Mouse (Mus musculus): ENCODE results near the gene Acvr1b.

Gene Acvr1b

DNA sequence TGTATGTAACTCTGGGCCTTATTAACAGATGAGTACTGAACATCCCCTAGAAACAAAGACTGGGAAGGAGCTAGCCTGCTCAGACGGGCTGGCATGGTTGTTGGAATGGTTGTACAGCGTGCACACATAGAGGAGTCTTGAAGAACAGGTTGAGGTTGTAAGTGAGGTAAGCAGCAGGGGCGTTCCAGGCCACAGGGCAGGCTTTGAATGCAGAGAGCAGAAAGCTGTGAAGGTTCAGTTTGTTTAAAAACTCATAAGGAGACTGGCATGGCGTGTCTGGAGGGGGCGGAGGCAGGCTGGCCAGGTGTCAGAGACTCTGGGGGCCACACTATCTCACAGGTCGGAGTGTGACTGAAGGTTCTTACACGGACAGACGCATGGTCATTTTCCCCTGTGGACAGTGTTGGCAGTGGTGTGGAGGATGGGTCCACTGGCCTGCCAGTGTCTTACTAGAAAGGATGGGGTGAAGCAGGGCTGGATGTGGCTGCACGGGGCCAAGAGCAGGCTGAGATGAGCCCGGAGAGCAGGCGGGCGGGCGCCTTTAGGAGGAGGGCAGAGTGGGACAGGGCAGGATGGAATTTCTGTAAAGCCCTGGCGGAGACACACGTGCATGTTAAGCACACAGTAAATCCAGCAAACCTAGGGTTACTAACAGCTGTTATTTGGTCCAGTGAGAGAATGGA is 23.8 kb downstream of the Acvr1b start:
- DNase-seq (ENCODE audit: low spot score), result no peak

DNA sequence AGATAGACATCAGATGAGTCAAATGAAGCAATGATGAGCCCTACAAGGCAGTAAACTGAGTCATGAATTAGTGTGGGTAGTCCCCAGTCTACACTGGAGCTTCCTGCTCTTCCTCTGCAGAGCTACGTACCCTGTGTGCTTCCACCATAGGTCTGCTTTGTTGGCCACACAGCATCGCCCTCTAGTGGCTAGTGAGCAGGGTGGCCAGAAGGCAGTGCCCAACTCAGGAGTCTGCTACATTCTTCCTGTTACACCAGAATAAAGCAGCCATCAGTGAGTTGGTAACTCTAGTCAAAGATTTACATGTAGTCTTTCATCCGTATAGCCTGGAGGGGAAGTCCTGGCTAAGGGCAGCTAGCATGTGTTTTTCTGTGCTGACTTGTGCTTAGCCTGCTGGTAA is 24.4 kb downstream of the Acvr1b start:
- peak; percentile 77 for DNase-seq (ENCODE audit: low spot score)

DNA sequence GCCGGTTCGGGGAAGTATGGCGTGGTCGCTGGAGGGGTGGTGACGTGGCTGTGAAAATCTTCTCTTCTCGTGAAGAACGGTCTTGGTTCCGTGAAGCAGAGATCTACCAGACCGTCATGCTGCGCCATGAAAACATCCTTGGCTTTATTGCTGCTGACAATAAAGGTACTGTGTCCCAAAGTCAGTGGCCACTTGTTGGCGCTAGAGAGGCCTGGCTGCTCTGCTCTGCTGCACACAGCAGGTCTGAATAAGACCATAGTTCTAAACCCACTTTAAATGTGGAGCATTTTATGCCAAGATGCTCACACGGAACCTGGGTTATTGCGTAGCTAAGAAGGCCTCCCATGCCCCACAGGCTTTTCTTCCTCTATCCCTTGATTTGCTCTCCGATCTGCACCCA is 25.0 kb downstream of the Acvr1b start:
- DNase-seq (ENCODE audit: low spot score), result no peak

DNA sequence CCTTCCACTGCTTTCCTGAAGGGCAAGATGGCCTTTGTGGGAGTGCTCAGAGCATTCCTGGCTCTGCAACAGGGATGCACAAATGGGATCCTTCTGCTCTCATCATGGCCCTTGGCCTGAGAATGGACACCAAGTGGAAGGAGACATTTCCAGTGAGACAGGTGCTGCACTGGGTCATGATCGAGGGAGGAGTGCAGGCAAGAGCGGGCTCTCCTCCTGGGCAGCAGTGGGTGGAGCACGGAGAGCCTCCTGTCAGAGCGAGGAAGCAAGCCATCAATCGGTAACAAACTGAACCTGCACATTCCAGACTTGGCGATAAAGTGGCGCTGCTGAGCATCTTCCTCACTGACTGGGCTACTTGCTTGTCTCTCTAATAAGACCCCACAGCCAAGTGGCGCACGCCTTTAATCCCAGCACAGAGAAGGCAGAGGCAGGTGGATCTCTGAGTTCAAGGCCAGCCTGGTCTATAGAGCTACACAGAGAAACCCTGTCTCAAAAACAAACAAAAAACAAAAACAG is 27.0 kb downstream of the Acvr1b start:
- DNase-seq (ENCODE audit: low spot score), result no peak

DNA sequence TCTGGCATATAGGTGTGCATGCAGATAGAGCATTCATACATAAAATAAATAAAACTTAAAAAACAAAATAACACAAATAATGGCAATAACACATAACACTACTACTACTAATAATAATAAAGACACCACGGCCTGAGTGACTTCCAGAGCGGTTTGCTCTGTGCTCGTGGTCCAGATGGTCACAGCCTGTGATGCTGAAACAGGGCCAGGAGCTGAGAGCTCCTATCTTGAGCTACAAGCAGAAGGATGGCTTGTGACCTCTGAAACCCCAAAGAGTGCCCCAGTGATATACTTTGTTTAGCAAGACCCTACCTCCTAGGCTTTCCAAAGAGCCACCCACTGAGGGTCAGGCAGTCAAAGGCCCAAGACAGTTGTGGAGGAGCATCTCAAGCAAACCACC is 27.5 kb downstream of the Acvr1b start:
- DNase-seq (ENCODE audit: low spot score), result no peak

DNA sequence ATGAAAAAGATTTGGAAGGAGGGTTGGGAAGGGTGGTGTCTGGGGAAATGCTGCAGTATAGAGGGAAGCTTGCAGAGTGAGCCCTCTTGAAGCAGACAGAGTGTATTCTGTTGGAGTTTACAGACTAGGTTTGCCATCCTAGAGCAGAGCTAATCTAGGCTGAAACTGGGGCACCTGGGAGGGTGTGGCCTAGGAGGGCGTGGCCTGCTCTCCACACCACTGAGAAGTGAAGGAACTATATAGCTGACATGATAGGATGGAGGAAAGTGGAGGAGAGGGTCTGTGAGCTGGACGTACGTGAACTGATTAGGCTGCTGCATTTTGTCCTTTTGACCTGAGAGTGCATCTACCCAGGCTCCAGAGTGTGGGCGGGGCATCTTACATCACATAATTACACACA is 29.8 kb downstream of the Acvr1b start:
- no peak for DNase-seq (ENCODE audit: low spot score)

DNA sequence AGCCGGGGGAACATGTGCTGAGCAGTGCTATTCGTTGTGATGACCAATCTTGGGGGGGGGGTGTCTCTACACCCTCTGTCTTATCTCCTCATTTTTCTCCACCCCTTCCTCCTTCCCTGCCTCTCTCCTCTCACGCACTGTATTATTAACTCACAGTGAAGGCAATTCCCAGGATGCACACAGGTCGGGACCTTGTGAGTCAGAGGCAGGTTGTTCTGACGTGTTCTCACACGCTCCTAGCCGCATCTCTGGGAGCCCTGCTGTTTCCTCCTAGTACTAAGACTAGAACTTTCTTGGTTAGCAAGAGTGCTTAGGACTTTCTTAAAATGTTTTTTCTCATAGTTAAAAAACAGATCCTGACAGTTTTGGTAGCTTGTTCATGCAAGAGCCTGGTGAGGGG is 30.9 kb downstream of the Acvr1b start:
- no peak for DNase-seq (ENCODE audit: low spot score)

DNA sequence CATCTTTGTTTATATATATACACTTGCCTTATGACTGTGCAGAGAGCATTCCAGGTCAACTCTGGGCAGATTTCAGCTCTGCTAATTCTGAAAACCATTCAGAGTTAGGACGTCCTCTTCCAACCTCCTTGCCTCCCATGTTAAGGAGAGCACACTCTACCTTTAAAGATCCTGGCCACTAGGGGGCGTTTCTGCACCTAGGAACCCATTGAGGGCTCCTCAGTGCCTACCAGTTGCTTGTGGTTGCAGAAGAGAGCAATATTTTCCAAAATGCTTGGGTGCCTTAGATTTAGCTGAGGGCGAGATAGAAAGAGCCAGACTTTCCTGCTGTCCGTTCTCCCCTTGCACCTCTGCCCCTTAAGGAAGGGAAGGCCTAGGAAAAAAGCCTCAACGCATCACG is 36.4 kb downstream of the Acvr1b start:
- DNase-seq (ENCODE audit: low spot score), result peak; percentile 70

DNA sequence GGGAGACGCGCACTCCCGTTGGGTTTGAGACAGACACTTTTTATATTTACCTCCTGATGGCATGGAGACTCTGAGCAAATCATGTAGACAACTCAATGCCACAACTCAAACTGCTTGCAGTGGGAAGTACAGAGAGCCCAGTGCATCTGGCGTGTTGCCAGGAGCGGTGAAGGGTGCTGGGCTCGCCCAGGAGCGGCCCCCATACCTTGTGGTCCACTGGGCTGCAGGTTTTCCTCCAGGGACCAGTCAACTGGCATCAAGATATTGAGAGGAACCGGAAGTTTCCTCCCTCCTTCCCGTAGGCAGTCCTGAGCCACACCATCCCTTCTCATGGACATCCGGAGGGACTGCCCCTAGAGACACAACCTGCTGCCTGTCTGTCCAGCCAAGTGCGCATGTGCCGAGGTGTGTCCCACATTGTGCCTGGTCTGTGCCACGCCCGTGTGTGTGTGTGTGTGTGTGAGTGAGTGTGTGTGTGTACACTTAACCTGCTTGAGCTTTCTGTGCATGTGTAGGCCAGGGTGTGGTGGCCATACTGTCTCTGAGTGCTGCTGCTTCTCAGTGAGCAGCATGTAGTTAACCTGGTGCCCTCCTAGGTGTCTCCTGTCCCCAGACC is 37.2 kb downstream of the Acvr1b start:
- no peak for DNase-seq (ENCODE audit: low spot score)

DNA sequence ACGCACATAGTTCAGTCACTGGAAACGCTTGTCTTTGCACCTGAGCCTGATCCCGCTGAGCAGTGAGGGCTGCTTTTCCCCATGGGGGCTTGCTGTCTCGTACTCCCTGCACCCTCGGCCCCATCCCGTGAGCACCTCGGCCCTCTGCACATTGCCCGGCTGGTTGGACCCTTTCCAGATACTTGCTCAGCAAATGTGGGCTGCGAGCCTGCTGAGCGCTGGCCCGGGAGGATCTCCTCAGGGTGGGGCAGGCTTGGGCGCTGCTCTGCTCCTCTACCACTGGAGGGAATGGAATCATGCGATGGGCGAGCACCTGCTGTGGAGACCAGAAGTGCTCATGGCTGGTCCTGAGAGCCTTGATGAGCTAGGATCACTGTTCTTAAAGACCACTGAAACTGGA is 38.6 kb downstream of the Acvr1b start:
- DNase-seq (ENCODE audit: low spot score), result no peak

DNA sequence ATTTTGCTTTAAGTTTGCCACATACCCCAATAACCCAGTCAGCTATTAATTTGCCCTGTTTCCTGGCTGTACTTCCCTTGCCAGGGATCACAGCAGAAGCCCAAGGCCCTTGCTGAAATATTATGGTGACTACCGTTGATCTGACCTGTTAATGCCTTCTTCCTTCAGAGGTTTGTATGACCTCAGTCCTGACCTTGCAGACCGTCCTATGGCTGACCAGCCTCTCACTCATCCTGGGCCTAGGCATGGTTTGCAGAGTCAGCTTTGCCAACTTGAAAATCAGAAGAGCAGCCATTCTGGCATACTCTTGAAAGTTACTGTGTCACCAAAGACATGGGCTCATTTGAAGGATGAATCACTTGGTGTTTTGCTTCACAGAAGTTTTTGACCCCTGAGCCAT is 41.3 kb downstream of the Acvr1b start:
- DNase-seq (ENCODE audit: low spot score), result no peak

DNA sequence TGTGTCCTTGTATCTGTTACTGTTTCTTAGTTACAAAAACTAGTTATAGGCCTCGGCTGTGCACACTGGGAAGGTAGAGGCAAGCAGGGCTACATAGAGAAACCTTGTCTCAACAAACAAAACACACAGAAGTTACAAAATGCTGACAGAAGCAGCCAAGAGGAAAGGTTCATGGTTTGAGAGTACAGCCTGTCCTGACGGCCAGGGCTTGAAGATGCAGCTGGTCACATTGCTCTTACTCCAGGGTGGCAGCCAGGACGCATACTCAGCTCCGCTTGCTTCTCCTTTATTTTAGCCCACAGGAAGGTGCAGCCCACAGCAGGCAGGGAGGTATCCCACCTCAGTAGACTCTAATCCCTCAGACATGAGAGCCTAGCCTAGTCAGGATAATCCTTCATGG is 42.2 kb downstream of the Acvr1b start:
- DNase-seq (ENCODE audit: low spot score), result no peak

DNA sequence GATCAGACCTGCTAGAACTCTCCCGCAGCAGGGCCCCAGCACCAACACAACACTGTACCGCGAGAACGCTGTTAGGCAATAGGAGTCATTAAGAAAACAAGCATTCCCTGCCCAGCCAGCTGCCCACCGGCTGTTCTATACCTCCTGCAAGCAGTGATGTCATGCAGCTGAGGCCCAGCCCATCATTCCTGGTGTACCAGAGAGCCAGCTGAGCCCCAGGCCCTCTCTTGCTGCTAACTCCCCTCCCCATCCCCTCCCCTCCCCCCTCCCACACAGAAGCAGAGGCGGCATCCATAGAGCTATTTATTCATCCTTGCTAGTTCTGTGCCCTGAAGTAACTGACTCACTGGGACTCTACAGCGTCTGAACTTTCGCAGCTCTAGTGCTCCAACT is 47.0 kb downstream of the Acvr1b start:
- DNase-seq (ENCODE audit: low spot score), result no peak

DNA sequence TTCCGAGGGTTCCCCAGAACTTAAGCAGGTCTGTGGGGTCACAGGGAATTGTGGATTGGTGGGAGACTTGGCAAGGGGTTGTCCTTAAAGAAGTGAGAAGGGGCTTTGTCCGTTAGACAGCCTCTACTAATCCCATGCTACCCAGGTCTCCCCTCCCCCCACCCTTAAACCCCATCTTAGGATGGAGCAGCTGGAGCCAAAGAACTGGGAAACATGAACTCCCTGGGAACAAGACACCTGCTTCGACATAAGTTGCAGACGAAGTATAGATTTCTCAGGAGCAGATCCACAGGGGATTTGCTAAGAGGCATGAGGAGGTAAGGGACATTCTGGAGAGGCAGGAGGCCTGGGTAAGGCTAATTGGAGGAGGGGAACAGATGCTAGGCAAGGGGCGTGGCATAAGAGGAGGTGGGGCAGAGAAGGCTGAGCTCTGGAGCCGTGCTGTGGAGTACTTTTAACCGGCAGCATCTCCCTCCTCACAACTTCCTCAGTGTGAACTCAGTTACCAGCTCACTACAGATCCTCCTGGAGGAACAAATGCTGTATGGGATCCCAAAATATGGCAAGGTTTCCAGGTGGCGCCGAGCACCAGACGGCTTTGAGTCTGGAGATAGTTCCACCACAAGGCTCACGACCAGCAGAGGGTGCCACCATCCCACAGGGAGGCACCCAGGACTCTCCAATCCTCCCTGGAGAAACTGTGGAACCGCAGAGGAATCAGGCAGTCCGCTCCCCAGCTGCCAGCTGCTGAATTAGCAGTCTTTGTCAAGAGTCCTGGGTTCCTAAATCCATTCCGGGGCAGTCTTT is 47.6 kb downstream of the Acvr1b start:
- peak; percentile 93 for DNase-seq (ENCODE audit: low spot score)

DNA sequence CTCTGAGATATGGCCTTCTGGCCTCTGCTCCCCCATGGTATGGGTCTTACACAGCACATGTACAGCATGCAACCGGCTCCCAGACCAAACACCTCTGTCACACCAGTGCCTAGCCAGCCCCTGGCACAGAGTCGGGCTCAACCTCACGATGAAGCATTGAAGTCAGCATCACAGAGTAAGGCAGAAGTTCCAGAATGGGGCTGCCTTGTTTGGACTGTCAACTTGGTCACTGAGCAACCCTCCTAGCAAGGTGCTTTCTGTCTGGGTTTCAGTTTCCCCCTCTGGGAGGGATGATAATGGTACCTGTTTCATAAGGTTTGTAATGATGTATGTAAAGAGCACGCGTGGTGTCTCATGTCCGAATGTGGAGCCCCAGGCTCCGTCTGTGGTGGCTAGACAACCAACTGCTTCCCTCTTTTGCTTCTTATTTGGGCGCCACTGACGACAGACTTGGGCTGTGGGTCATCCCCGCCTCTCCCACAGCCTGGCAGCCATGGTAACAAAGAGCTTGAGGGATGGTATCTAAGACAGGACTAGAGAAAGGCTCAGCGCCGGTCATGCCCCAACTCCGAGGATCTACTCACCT is 49.1 kb downstream of the Acvr1b start:
- DNase-seq (ENCODE audit: low spot score), result no peak

DNA sequence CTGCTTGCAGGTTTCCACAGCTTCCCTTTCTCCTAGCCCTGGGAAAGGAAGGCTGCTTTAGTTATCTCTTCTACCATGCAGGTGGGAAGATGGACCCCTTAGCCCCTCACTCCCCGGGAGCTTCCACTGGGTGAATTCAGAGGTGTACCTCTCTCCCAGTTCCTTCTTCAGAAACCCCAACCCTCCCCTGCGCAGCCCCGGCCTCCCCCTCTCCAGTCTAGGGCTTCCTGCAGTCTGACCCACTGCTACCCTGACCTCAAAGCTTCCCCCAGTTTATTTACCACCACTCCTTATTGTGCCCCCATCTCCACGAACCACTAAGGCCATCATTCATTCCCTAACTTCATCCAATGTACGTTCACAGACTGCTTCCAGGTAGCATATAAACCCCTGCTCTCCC is 49.7 kb downstream of the Acvr1b start:
- DNase-seq (ENCODE audit: low spot score), result no peak

DNA sequence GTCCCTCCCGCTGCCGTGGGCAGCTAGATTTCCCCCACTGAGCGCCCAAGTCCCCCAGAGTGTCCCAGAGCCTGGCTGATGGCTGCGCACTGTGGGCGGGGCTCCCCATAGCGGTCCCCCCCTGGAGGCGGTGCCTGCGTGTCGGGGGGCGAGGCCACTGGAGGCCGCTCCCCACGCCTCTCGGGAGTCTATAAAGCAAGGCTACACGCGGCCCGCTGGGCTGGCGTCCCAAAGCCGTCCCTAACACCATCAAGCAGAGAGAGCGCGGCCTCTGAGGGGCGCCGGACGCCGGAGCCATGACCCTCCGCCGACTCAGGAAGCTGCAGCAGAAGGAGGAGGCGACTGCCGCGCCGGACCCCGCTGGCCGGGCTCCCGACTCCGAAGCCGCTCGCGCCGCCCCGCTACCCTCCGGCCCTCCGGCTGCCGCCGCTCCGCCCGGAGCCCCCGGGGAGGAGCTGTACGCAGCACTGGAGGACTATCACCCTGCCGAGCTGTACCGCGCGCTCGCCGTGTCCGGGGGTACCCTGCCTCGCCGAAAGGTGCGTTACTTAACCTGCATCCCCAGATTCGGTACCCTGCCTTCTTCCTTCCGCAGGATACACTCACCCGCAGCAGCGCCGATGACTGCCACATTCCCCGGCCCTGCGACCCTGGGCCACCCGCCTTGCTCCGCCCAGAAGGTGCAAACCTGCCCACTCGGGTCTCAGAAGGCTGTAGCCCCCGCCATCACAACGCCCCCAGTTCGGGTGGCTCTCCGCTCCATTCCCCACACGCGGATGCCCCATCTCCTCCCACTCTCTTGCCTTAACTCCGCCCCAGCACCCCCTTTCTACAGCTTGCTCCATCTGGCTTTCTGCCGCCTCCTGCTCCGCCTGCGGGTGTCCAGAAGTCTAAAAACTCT is 50.4 kb downstream of the Acvr1b start, which contains the start of gene Grasp:
TSS of gene Grasp (plus strand) at position 183 of the 901 bp plus-strand sequence.
- DNase-seq (ENCODE audit: low spot score), result peak; percentile 92

DNA sequence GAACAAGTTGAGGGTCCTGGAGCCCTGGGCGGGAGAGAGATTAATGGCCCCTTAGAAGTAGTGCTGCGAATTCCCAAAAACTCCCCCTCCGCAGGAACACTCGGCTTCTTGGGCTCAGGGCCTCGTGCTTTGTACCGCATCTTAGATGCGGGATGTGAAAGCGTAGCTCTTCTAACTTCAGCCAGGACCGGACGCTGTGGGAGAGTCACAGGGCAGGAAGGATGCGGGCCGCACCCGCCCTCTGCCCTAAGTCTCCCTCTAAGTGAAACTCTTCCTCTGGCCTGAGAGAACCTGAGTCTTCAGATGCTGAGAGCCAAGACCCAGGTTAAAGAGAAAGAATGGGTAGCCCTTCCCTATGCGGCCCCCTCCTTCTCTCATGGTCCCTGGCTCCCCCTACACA is 51.1 kb downstream of the Acvr1b start:
- no peak for DNase-seq (ENCODE audit: low spot score)

DNA sequence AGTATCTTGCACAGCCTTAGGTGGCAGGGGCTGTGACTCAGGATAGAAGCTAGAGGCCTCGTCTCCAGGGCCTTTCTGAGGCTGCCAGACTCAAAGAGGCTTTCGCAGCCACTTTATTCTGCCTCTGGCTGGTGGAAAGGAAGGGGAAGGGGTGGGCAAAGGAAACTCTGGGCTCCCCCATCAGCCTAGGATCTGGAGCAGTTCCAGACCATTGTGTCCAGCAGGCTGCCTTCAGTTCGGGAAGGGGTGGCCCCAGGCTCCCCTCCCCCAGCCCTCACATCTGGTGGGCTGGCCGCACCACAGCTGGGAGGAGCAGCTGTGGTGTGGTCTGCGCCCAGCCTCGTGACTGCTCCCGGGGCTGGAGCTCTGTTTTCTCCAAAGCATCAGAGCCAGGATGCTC is 54.1 kb downstream of the Acvr1b start:
- no peak for DNase-seq (ENCODE audit: low spot score)

DNA sequence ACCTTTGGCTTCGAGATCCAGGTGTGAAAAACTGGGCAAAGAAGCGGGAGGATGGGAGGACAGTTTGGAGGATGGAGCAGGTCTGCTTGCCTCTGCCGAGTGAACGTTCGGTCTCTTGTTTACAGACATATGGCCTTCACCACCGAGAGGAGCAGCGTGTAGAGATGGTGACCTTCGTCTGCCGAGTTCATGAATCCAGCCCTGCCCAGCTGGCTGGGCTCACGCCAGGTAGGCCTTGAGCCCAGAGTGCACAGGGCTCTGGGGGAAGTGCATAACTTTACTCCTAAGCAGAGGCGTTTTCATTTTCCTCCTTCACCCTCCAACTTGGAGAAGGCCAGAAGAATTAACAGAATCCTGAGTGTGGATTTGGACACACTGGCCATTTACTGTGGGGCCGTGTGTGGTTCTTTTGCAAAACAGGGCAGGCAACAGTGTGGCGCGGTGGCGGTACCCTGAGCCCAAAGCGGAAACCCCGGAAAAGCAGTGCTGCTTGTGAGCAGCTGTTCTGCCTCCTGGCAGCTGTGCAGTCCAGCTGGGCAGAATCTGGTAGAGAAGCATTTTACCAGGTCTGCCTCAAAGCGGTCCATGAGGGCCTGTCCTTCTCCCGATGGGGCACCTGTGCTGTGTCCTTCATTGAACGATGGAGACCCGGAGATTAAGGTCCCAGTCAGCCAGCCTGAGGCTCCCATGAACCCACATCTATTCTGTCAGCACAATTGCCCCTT is 55.2 kb downstream of the Acvr1b start:
- DNase-seq (ENCODE audit: low spot score), result no peak

DNA sequence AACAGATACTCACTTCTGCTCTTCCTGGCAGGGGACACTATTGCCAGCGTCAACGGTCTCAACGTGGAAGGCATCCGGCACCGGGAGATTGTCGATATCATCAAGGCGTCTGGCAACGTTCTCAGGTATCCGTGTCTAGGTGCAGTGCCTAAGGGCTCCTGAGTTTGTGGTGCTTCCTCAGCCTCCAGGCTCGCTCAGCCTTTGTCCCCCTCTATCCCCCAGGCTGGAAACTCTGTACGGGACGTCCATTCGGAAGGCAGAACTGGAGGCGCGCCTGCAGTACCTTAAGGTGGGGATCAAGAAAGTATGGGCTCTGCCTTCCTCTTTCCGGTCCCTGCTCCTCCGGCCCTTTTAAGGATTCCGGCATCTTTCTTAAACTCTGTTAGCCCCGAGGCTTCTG is 56.6 kb downstream of the Acvr1b start:
- DNase-seq (ENCODE audit: low spot score), result no peak

Data from layer of hippocampus, adult 11-12 months (tissue).